Mouse (Mus musculus): Measurements from ENCODE around the gene Rtl9.
A peak's percentile ranks its signal among the peaks of the same experiment; 100 is the strongest.

Gene Rtl9

GRCm38 (mm10) chrX:143099044-143099754, at the start of gene Rtl9:
Rtl9 (plus strand) TSS chrX:143099594.
- peak; percentile 4 to 50 for DNase-seq

- DNase-seq: peak; percentile 19 to 38
Observed at GRCm38 (mm10) chrX:143051478-143051877, 47.9 kb upstream of the Rtl9 start.

GRCm38 (mm10) chrX:143051921-143052320, 47.5 kb upstream of the Rtl9 start:
- DNase-seq: no peak

GRCm38 (mm10) chrX:143058829-143059228, 40.6 kb upstream of the Rtl9 start:
- DNase-seq: peak; percentile 43 to 84

- DNase-seq: no peak
Observed at GRCm38 (mm10) chrX:143062641-143063355, 36.6 kb upstream of the Rtl9 start.

GRCm38 (mm10) chrX:143063780-143064179, 35.6 kb upstream of the Rtl9 start:
- DNase-seq: no peak

- no peak for DNase-seq
Observed at GRCm38 (mm10) chrX:143064288-143064687, 35.1 kb upstream of the Rtl9 start.

- peak in 1 of 2 experiments; percentile 6 for DNase-seq
Observed at GRCm38 (mm10) chrX:143066320-143067114, 32.9 kb upstream of the Rtl9 start.

GRCm38 (mm10) chrX:143067115-143067514, 32.3 kb upstream of the Rtl9 start:
- no peak for DNase-seq

- DNase-seq: no peak
Observed at GRCm38 (mm10) chrX:143067576-143067975, 31.8 kb upstream of the Rtl9 start.

GRCm38 (mm10) chrX:143080458-143081336, 18.7 kb upstream of the Rtl9 start:
- no peak for DNase-seq

- no peak for DNase-seq
Observed at GRCm38 (mm10) chrX:143082732-143083131, 16.7 kb upstream of the Rtl9 start.

GRCm38 (mm10) chrX:143088225-143088624, 11.2 kb upstream of the Rtl9 start:
- DNase-seq: no peak

- DNase-seq: no peak
Observed at GRCm38 (mm10) chrX:143090904-143091588, 8.3 kb upstream of the Rtl9 start.

- DNase-seq: no peak
Observed at GRCm38 (mm10) chrX:143097551-143097950, 1.8 kb upstream of the Rtl9 start.

GRCm38 (mm10) chrX:143103146-143103545, 3.8 kb downstream of the Rtl9 start:
- no peak for DNase-seq

GRCm38 (mm10) chrX:143105866-143106265, 6.5 kb downstream of the Rtl9 start:
- no peak for DNase-seq

GRCm38 (mm10) chrX:143112546-143112945, 13.2 kb downstream of the Rtl9 start:
- DNase-seq: peak in 1 of 2 experiments; percentile 6
